Mouse (Mus musculus) limb, embryonic 14.5 days (tissue): ENCODE measurements around the gene Axin2. TPM values are rescaled to one million over a fixed set of nuclear protein-coding genes. Genes with fewer than 3 reads are reported as not detected.

Experiments
- ATAC-seq: fragments of 200-750 bp; cut with Nextera tagmentation; 2 replicates; pipeline ENCODE4 v1.8.0; 2017; ENCODE audit warnings: low read depth, moderate number of reproducible peaks, moderate TSS enrichment; ENCODE audit not compliant: low FRiP score
- DNase-seq: peaks from one replicate; pipeline ENCODE4 v3.0.0-alpha.2; 2015; ENCODE audit warnings: low spot score
- H3K27ac ChIP-seq: fragments of 300-500 bp; sonication (generic); replicated peaks from 2 replicates; pipeline ENCODE4 v1.5.1; 2014; ENCODE audit warnings: low read depth, mild to moderate bottlenecking, low read length, moderate library complexity, mixed read lengths
- H3K27me3 ChIP-seq: fragments of 300-500 bp; sonication (generic); 2 replicates; pipeline ENCODE4 v1.6.1; 2014; ENCODE audit warnings: low read length, mixed read lengths; ENCODE audit not compliant: control insufficient read depth, insufficient read depth
- H3K36me3 ChIP-seq: fragments of 300-500 bp; sonication (generic); 2 replicates; pipeline ENCODE4 v1.6.1; 2014; ENCODE audit warnings: mild to moderate bottlenecking, low read length, moderate library complexity, mixed read lengths; ENCODE audit not compliant: control insufficient read depth, insufficient read depth
- H3K4me1 ChIP-seq: fragments of 300-500 bp; sonication (generic); 2 replicates; pipeline ENCODE4 v1.6.1; 2014; ENCODE audit warnings: antibody characterized with exemption, low read length, mixed read lengths; ENCODE audit not compliant: control insufficient read depth, insufficient read depth
- H3K4me2 ChIP-seq: fragments of 300-500 bp; sonication (generic); replicated peaks from 2 replicates; pipeline ENCODE4 v1.6.1; 2014; ENCODE audit warnings: low read depth, mild to moderate bottlenecking, low read length, moderate library complexity; ENCODE audit not compliant: severe bottlenecking
- H3K4me3 ChIP-seq: fragments of 300-500 bp; sonication (generic); replicated peaks from 2 replicates; pipeline ENCODE4 v1.5.1; 2014; ENCODE audit warnings: low read length
- H3K9ac ChIP-seq: fragments of 300-500 bp; sonication (generic); 2 replicates; pipeline ENCODE4 v1.6.1; 2014; ENCODE audit warnings: mild to moderate bottlenecking, low read depth, low read length, moderate library complexity; ENCODE audit not compliant: severe bottlenecking
- H3K9me3 ChIP-seq: fragments of 300-500 bp; sonication (generic); 2 replicates; pipeline ENCODE4 v1.6.1; 2016; ENCODE audit warnings: low read length; ENCODE audit not compliant: control insufficient read depth
- POLR2A ChIP-seq: fragments of 200-500 bp; IDR thresholded peaks from 2 replicates; pipeline ENCODE4 v1.8.0; 2012; ENCODE audit warnings: inconsistent platforms, mild to moderate bottlenecking, moderate library complexity, borderline replicate concordance; ENCODE audit not compliant: insufficient read depth, insufficient read length; ENCODE audit errors: extremely low read depth
- WGBS: fragments of 180-500 bp; shearing (Covaris S2); extraction: QIAGEN DNeasy Blood & Tissue Kit; methylation state at CpG from one replicate; pipeline ENCODE4 v1.1.7; 2014; 5-methylcytosine and 5-hydroxymethylcytosine counted together
- polyA plus RNA-seq, 2 experiments: library from polyadenylated mRNA; depleted of rRNA in 1 of 2; stranded (reverse) in 1 of 2; unstranded in 1 of 2; fragments of >200 nt; fragmentation: Nextera tagmentation in 1 of 2; extraction: Ambion mirVana in 1 of 2; gene quantifications; 2 replicates each; pipeline versions ENCODE4 v1.2.1 to v1.2.3; 2012 to 2014

Gene Axin2
- polyA plus RNA-seq, 2 experiments: 22.6 to 50.9 TPM

DNA sequence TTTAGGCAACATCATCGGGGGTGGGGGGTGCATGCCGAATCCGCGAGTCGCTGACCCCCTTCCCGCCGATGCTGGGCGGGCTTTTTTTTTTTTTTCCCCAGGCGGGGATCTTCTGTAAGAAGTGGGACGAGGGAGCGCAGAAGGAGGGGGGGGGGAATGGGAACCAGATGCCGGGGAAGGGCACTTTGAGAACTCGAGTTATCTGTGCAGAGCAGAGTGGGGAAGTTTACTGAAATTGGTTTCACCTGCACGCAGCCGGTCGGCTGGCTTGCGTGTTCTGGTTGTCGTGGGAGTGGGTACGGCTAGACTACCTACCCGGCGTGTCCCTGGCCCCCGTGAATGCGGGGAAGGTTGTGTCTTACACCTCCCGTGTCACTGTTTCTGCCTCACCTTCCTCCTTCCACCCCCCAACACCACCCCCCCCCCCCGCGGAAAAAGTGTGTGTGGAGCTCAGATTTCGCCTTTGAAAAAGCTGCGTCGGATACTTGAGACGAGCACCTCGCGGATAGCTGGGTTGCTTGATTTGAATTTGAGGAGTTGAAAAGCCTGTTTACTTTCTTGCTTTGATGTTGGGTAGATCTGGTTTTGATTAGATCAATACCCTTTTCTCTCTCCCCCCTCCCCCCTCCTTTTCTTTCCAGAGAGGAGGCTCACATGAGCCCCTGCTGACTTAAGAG lies 2.5 kb downstream of the Axin2 start:
- Histone ChIP-seq H3K4me2 (peak overlapping the region; percentile 82), H3K27me3 (no peaks in the 10 kb centered on the region), H3K36me3 (peaks cover 19% of the 10 kb centered on the region), H3K4me3 (peak overlapping the region; percentile 85), H3K9me3 (no peaks in the 10 kb centered on the region), H3K27ac (peak overlapping the region; percentile 100), H3K4me1 (peaks cover 52% of the 10 kb centered on the region), H3K9ac (peak overlapping the region; percentile 92)
- WGBS: under 1% methylated on average over 29 of the region's 32 CpGs
- TF ChIP-seq POLR2A: no peak
- ATAC-seq (no peak), DNase-seq (peak; percentile 66)

DNA sequence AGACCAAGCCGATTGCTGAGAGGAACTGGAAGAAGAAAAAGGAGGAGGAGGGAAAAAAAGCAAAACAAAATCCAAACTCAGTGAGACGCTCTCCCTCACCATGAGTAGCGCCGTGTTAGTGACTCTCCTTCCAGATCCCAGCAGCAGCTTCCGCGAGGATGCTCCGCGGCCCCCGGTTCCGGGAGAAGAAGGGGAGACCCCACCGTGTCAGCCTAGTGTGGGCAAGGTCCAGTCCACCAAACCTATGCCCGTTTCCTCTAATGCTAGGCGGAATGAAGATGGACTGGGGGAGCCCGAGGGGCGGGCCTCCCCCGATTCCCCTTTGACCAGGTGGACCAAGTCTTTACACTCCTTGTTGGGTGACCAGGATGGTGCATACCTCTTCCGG lies 3.0 kb downstream of the Axin2 start:
- peak overlapping the region; percentile 82 for H3K4me2 ChIP-seq
- H3K4me3 ChIP-seq: peak overlapping the region; percentile 85
- H3K4me1 ChIP-seq: peaks cover 52% of the 10 kb centered on the region
- WGBS: under 1% methylated on average over 17 of the region's 17 CpGs
- H3K9me3 ChIP-seq: no peaks in the 10 kb centered on the region
- no peak for ATAC-seq
- peak overlapping the region; percentile 100 for H3K27ac ChIP-seq
- H3K36me3 ChIP-seq: peaks cover 19% of the 10 kb centered on the region
- TF ChIP-seq POLR2A: no peak
- H3K9ac ChIP-seq: peak overlapping the region; percentile 92
- no peaks in the 10 kb centered on the region for H3K27me3 ChIP-seq
- DNase-seq: no peak

DNA sequence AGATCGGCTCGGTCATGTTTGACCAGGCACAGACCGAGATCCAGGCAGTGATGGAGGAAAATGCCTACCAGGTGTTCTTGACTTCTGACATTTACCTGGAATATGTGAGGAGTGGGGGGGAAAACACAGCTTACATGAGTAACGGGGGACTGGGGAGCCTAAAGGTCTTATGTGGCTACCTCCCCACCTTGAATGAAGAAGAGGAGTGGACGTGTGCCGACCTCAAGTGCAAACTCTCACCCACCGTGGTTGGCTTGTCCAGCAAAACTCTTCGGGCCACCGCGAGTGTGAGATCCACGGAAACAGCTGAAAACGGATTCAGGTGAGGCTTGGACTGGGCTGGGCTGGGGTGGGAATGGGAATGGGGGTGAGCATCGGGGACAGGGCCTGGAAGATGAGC lies 3.6 kb downstream of the Axin2 start:
- Histone ChIP-seq H3K27ac (peak overlapping the region; percentile 100), H3K9me3 (no peaks in the 10 kb centered on the region), H3K4me3 (peak overlapping the region; percentile 85), H3K4me2 (peak overlapping the region; percentile 82), H3K9ac (peak overlapping the region; percentile 92), H3K36me3 (peaks cover 21% of the 10 kb centered on the region), H3K27me3 (no peaks in the 10 kb centered on the region), H3K4me1 (peaks cover 58% of the 10 kb centered on the region)
- ATAC-seq (no peak), DNase-seq (no peak)
- no peak for TF ChIP-seq POLR2A
- 10% methylated on average over 13 of the region's 13 CpGs for WGBS

DNA sequence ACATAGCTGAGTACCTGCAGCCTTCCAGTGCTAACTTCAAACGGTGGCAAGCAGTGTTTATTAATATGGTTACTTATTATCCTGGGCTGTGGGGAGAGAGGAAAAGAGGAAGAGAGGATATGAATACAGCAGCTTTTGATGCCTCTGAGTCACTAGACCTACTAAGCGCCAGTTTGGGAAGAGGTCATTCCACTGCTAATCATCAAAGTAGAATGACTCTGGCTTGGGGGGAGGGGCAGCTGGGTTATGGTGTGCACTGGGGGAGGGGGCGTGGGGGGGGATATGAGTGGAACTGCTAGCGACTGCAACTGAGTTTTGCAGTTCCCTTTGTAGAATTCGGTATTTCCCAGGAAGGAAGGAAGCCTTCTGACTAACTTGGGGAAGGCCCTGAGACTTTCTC lies 4.2 kb downstream of the Axin2 start:
- Histone ChIP-seq H3K4me2 (peak overlapping the region; percentile 82), H3K27me3 (no peaks in the 10 kb centered on the region), H3K9ac (peak overlapping the region; percentile 92), H3K36me3 (peaks cover 25% of the 10 kb centered on the region), H3K9me3 (no peaks in the 10 kb centered on the region), H3K4me1 (peaks cover 60% of the 10 kb centered on the region), H3K4me3 (peak overlapping the region; percentile 85), H3K27ac (peak overlapping the region; percentile 35; the same call in 1 of the 2 replicates)
- DNase-seq (no peak), ATAC-seq (no peak)
- no peak for TF ChIP-seq POLR2A
- WGBS: 3% methylated on average over 5 of the region's 5 CpGs

DNA sequence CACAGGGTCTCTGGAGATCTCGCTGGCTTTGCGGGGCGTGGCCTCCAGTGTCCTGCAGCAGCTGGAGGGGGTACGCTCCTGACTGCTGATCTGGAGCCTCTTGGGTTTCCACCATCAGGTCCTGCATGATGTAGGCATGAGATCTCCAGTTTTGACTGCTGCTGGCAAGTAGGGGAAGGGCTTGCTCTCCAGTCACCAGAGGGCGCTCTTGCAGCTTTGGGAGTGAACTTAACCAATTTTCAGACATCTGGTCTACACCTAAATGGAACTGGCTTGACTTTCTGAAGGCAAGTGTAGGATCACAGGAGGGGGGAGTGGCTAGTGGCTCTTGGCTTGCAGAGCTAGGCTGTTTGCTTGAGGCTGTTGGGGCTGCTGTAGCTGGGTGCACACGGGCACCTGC lies 5.1 kb downstream of the Axin2 start:
- ATAC-seq (peak; percentile 1; the same call in 1 of the 2 replicates), DNase-seq (peak; percentile 89)
- Histone ChIP-seq H3K4me2 (peak overlapping the region; percentile 82), H3K9ac (peak overlapping the region; percentile 92), H3K4me1 (peaks cover 64% of the 10 kb centered on the region), H3K9me3 (no peaks in the 10 kb centered on the region), H3K27me3 (no peaks in the 10 kb centered on the region), H3K27ac (peak overlapping the region; percentile 35; the same call in 1 of the 2 replicates), H3K36me3 (peaks cover 34% of the 10 kb centered on the region), H3K4me3 (peak overlapping the region; percentile 85)
- WGBS: 8% methylated on average over 6 of the region's 6 CpGs
- TF ChIP-seq POLR2A: no peak
